Mouse (Mus musculus): ENCODE data around the gene Cass4.

DNA sequence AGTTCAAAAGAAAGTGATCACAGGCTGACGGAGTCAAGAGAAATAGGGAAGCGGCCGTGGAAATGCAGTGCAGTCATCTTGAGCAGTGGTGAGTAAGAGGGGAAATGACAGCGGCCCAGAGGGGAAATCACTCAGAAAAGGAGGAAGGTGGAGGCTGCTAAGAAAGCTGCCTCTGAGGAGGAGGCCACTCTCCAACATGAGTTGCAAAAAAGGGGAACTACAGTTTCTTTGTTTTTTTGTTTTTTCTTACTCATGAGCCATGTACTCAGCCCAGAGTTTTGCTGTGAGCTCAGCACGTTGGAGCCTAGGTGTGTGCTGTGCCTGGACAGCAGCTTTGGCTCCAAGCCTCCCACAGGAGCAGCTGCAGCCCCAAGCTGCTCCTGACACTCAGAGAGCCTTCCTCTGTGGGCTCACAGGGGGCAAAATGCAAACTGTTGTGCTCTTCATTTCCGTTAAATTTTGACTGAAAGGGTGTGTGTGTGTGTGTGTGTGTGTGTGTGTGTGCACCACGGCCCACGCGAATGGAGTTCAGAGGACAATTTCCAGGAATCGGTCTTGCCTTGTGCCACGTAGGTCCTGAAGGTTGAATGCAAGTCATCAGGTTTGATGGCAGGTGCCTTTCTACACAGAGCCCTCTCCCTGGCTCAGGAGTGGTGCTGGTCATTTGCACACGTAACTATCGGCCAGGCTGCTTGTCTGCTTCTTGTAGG, 7.7 kb downstream of the Cass4 start:
- TF ChIP-seq CTCF (IDR thresholded peaks at IDR 0.05; ENCODE audit: extremely low read depth, insufficient read length, insufficient replicate concordance, low read depth, low read length) (no peak), POLR2A (IDR thresholded peaks at IDR 0.05; ENCODE audit: low read depth, low read length) (no peak)

Data from small intestine, adult 2 months (tissue).